Comparison of ENCODE assay signal across 12 mouse cellular contexts in genomic region chr14:32465889-32466288, GRCm38 (mm10). TPM values are rescaled to one million over a fixed set of nuclear protein-coding genes. Genes with fewer than 3 reads are reported as not detected.
DNase-seq lines count a peak whose midpoint lies in the region; ATAC-seq lines count a peak whose summit lies in the region.
"Had no signal": no experiment of that assay in that cellular context is flagged by ENCODE, and none has a peak within 500 bp of the region (broad histone marks: within the 10 kb centered on the region; RNA-seq: fewer than 3 reads in every experiment).

TSS of gene Chat (minus strand) at chr14:32465989.

- H3K9me3 ChIP-seq in heart, embryonic 14.5 days (ENCODE audit: control insufficient read depth, low read length), result no peaks in the 10 kb centered on the region
- H3K9me3 ChIP-seq in embryonic facial prominence, embryonic 10.5 days, result no peaks in the 10 kb centered on the region
- no peaks in the 10 kb centered on the region for H3K9me3 ChIP-seq in hindbrain, embryonic 13.5 days
- no peaks in the 10 kb centered on the region for H3K9me3 ChIP-seq in midbrain, embryonic 13.5 days

- H3K9ac ChIP-seq in heart, embryonic 14.5 days (ENCODE audit: low read length), result no peak within 1 kb of the TSS
- peak within 1 kb of the TSS; percentile 36 for H3K9ac ChIP-seq in hindbrain, embryonic 13.5 days
- peak within 1 kb of the TSS; percentile 39; the same call in 1 of the 2 replicates for H3K9ac ChIP-seq in midbrain, embryonic 13.5 days (replicated peaks)

- peak within 1 kb of the TSS in 1 of 2 experiments; percentile 34; a peak in 2 of 4 replicates for H3K4me3 ChIP-seq in heart, embryonic 14.5 days (ENCODE audit: control insufficient read depth in 1 of 2, insufficient read depth in 1 of 2, low read depth in 1 of 2, low read length in 2 of 2)
- peak within 1 kb of the TSS; percentile 55 for H3K4me3 ChIP-seq in embryonic facial prominence, embryonic 10.5 days
- H3K4me3 ChIP-seq in hindbrain, embryonic 13.5 days, result peak within 1 kb of the TSS; percentile 46
- peak within 1 kb of the TSS; percentile 44 for H3K4me3 ChIP-seq in midbrain, embryonic 13.5 days (replicated peaks)

- no peaks in the 10 kb centered on the region for H3K36me3 ChIP-seq in heart, embryonic 14.5 days (ENCODE audit: control insufficient read depth, insufficient read depth, low read length)
- H3K36me3 ChIP-seq in embryonic facial prominence, embryonic 10.5 days (replicated peaks), result no peaks in the 10 kb centered on the region
- no peaks in the 10 kb centered on the region for H3K36me3 ChIP-seq in hindbrain, embryonic 13.5 days
- no peaks in the 10 kb centered on the region for H3K36me3 ChIP-seq in midbrain, embryonic 13.5 days

- DNase-seq in heart, postnatal 25 days (ENCODE audit: low spot score), result no peak
- DNase-seq in embryonic facial prominence, embryonic 10.5 days (ENCODE audit: low spot score), result no peak
- no peak for DNase-seq in spleen, adult 12 weeks (ENCODE audit: low spot score)
- DNase-seq in adrenal gland, postnatal 4 days (ENCODE audit: low spot score in 2 of 2), result no peak
- no peak for DNase-seq in Muller cell, postnatal 12 days (ENCODE audit: inconsistent ontology term)
- DNase-seq: cerebellum, adult 8-10 months; right cerebral cortex, postnatal 25 days had no signal

- H3K4me1 ChIP-seq in heart, embryonic 14.5 days (ENCODE audit: control insufficient read depth in 2 of 2, insufficient read depth in 2 of 2, low read length in 2 of 2), result peaks cover 0 to 15% of the 10 kb centered on the region in 2 experiments; a peak in 3 of 4 replicates
- H3K4me1 ChIP-seq in embryonic facial prominence, embryonic 10.5 days, result peaks cover 32% of the 10 kb centered on the region
- peaks cover 34% of the 10 kb centered on the region for H3K4me1 ChIP-seq in hindbrain, embryonic 13.5 days (replicated peaks)
- peaks cover 31% of the 10 kb centered on the region for H3K4me1 ChIP-seq in midbrain, embryonic 13.5 days (replicated peaks)

- H3K4me2 ChIP-seq in heart, embryonic 14.5 days (ENCODE audit: low read length), result peak within 1 kb of the TSS; percentile 65
- H3K4me2 ChIP-seq in hindbrain, embryonic 13.5 days, result peak within 1 kb of the TSS; percentile 67
- peak within 1 kb of the TSS; percentile 69 for H3K4me2 ChIP-seq in midbrain, embryonic 13.5 days (replicated peaks)

- no peak for ATAC-seq in heart, embryonic 14.5 days (ENCODE audit: insufficient number of reproducible peaks, insufficient read depth, low FRiP score, low read depth)
- ATAC-seq in hindbrain, embryonic 13.5 days (ENCODE audit: low FRiP score), result no peak
- ATAC-seq in midbrain, embryonic 13.5 days, result no peak

- no peak within 1 kb of the TSS for H3K27ac ChIP-seq in heart, embryonic 14.5 days (replicated peaks in 1 of 2; ENCODE audit: control insufficient read depth in 1 of 2, insufficient read depth in 1 of 2, low read depth in 2 of 2, low read length in 2 of 2)
- H3K27ac ChIP-seq in embryonic facial prominence, embryonic 10.5 days (replicated peaks), result no peak within 1 kb of the TSS
- no peak within 1 kb of the TSS for H3K27ac ChIP-seq in hindbrain, embryonic 13.5 days
- no peak within 1 kb of the TSS for H3K27ac ChIP-seq in midbrain, embryonic 13.5 days

- peaks cover 79% of the 10 kb centered on the region for H3K27me3 ChIP-seq in heart, embryonic 14.5 days (ENCODE audit: control insufficient read depth, insufficient read depth, low read length)
- peaks cover 81% of the 10 kb centered on the region for H3K27me3 ChIP-seq in embryonic facial prominence, embryonic 10.5 days (replicated peaks; ENCODE audit: low read depth, poor library complexity, severe bottlenecking)
- H3K27me3 ChIP-seq in hindbrain, embryonic 13.5 days, result peaks cover 85% of the 10 kb centered on the region
- H3K27me3 ChIP-seq in midbrain, embryonic 13.5 days, result peaks cover 74% of the 10 kb centered on the region

- intact Hi-C loops in heart, postnatal 25 days (cut with DNase I), result no loop called here

- 10% methylated on average over 13 of the region's 13 CpGs for WGBS in heart, embryonic 14.5 days
- WGBS in embryonic facial prominence, embryonic 10.5 days, result 16% methylated on average over 13 of the region's 13 CpGs
- WGBS in hindbrain, embryonic 13.5 days, result 17% methylated on average over 13 of the region's 13 CpGs
- 15% methylated on average over 13 of the region's 13 CpGs for WGBS in midbrain, embryonic 13.5 days

RNA-seq across cellular contexts. Expression of gene Chat, which starts in this region (rescaled TPM):
- 0.08 TPM in 1 of 2 replicates, not detected in the other for polyA plus RNA-seq in heart, embryonic 14.5 days (2014; fragmentation: Nextera tagmentation; extraction: Ambion mirVana)
- total RNA-seq in heart, postnatal 25 days (2021), result not detected
- 0.36 and 0.39 TPM in 2 replicates for polyA plus RNA-seq in embryonic facial prominence, embryonic 10.5 days (2016; fragmentation: Nextera tagmentation; extraction: Ambion mirVana)
- 2.2 and 2.7 TPM in 2 replicates for polyA plus RNA-seq in hindbrain, embryonic 13.5 days (2015; fragmentation: Nextera tagmentation; extraction: Ambion mirVana)
- 0.40 and 0.44 TPM in 2 replicates for polyA plus RNA-seq in midbrain, embryonic 13.5 days (2015; fragmentation: Nextera tagmentation; extraction: Ambion mirVana)
- under 1 TPM in 1 of 2 experiments, not detected in 1; 0.34 TPM for total RNA-seq in adrenal gland, postnatal 4 days (2021)
- total RNA-seq: megakaryocyte, adult 5-6 weeks had no signal
- polyA plus RNA-seq: C2C12 had no signal
